Mouse (Mus musculus) ES-Bruce4 (cell line): ENCODE measurements around the gene Gm13078.

ENCODE experiments used
- CTCF ChIP-seq: IDR thresholded peaks from one replicate; pipeline ENCODE4 v1.8.1; 2011; ENCODE audit warnings: low read depth, low read length
- EP300 ChIP-seq: IDR thresholded peaks from 2 replicates; pipeline ENCODE4 v1.6.1; 2011; ENCODE audit warnings: low read depth, low read length; ENCODE audit not compliant: insufficient read depth

DNA sequence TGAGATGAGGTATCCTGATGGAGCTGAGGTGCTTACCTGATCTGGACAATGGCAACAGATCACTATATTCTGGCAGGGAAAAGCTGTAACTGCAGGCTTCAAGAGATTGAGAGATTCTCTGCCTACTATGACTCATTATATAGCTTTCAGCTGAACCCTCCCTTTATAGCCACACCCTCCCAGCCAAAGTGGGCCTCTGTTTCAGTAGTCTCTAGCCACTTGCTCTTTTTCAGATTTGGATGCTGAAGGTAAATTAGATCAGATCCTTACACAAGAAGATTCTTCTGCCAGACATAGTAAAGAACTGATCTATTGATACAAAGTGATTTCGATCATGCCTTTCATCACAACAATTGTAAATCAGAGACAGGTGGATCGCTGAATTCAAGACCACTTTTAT is 16.6 kb upstream of the Gm13078 start, which contains the start of gene Gm13089:
- TF ChIP-seq CTCF (no peak), EP300 (no peak)
